Mouse (Mus musculus): ENCODE results near the gene Depdc5. TPM values are rescaled to one million over a fixed set of nuclear protein-coding genes. Genes with fewer than 3 reads are reported as not detected.
"Not testable (repeated sequence)": the region's sequence is repeated elsewhere in the genome, so short reads cannot be mapped to it uniquely, and the experiment has no call there.

Depdc5 gene
- polyA plus RNA-seq, 1 experiment from 2014 or later, result 29.6 TPM

DNA sequence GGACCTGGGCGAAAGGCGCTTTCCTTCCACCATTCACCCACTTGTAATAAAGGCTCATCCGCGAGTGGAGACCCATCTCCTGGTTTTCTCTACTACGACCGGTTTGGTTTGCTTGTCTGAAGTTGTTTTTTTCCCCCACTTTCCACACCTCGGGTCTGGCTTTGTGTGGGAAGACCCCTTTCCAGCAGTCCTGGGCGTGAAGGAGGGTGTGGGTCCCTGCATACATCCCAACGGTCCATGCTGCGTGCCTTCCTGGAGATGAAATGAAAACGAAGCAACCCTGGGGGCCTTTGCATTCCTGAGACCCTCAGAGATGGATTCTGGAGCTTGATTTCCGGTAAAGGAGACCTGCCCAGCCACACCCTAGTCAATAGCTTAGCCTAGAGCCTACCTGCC, 155.9 kb downstream of the Depdc5 start:
- ATAC-seq (ENCODE audit: low read depth), result no peak
- WGBS, result 0% methylated on average over 12 of the region's 12 CpGs
- Histone ChIP-seq H3K4me1 (replicated peaks) (peaks cover 54% of the 10 kb centered on the region), H3K27ac (replicated peaks) (peak overlapping the region; percentile 100), H3K9ac (peak overlapping the region; percentile 98), H3K4me2 (peak overlapping the region; percentile 90), H3K36me3 (peaks cover 19% of the 10 kb centered on the region; the same call in 1 of the 2 replicates), H3K27me3 (no peaks in the 10 kb centered on the region), H3K9me3 (no peaks in the 10 kb centered on the region), H3K4me3 (peak overlapping the region; percentile 72)

DNA sequence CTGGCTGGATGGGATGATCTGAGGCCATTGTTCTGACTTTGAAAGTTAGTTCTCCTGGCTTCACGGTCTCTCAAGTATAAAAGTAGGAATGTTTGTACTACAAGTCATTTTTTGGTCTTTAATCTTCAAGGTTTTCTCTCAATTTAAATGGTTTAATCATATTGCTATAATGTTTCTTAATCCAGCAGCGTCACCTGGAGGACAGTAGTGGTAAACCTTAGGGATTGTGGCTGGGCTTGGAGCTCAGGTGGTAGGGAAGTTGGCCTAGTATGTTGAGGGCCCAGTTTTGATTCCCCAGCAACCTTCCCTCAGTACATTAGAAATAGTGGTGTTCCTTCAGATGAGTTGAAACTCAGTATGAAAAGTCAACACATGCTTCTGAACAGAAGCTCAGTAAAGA, 158.1 kb downstream of the Depdc5 start:
- Histone ChIP-seq H3K9ac (0 out of 2 replicates have a peak overlapping the region, but pooled peaks have one; percentile 26), H3K4me1 (replicated peaks) (peaks cover 62% of the 10 kb centered on the region), H3K36me3 (peaks cover 27% of the 10 kb centered on the region), H3K27ac (replicated peaks) (no peak overlapping the region), H3K4me2 (peak overlapping the region; percentile 90), H3K4me3 (peak overlapping the region; percentile 8; the same call in 1 of the 2 replicates), H3K9me3 (no peaks in the 10 kb centered on the region), H3K27me3 (no peaks in the 10 kb centered on the region)
- WGBS, result 86% methylated on average over 2 of the region's 2 CpGs
- ATAC-seq (ENCODE audit: low read depth), result no peak

DNA sequence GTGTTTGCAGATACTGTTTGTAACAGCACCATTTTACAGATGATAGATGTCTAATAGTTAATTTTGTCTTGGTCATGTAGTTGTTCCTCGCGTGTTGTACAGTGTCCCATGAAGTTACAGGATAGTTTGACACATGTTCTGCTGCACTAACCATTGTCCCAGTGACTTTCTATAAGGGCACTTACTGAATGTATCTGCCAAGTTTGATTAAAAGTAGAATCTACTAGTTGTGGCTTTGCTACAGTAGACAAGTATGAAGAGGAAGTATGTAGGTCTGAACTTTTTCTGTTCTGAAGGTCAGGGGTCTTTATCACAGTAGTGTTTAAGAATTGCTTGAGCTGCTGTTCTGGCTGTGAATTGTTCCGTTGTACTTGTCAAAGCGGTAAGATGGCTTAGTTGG, 159.8 kb downstream of the Depdc5 start:
- no peak for ATAC-seq (ENCODE audit: low read depth)
- WGBS, result 94% methylated on average over 4 of the region's 4 CpGs

DNA sequence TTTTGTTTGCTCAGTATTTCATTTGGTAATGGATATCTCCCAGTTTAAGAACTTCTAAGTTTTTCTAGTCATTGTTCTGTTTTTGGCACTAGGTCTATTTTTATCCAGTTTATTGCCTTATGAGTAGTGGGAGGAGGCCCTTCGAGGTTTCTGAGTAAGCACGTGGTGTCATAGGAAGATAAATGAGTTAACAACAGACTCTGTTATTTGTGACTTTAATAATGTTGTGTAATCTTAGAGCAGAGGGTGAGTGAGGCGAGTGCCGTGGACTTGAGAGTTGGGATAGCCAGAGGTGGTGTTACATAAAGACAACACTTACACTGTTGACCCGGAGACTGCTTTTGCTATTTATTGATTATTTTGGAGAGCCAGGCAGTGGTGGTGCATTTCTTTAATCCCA, 161.0 kb downstream of the Depdc5 start:
- Histone ChIP-seq H3K9me3 (no peaks in the 10 kb centered on the region), H3K27ac (replicated peaks) (no peak overlapping the region), H3K4me2 (no peak overlapping the region), H3K9ac (no peak overlapping the region), H3K4me1 (replicated peaks) (peaks cover 58% of the 10 kb centered on the region), H3K4me3 (no peak overlapping the region), H3K27me3 (no peaks in the 10 kb centered on the region), H3K36me3 (peaks cover 47% of the 10 kb centered on the region)
- ATAC-seq (ENCODE audit: low read depth), result no peak
- 71% methylated on average over 5 of the region's 5 CpGs for WGBS

More for the DNA sequence above, 159.8 kb downstream of the Depdc5 start:
- no peaks in the 10 kb centered on the region for H3K27me3 ChIP-seq
- H3K36me3 ChIP-seq, result peaks cover 37% of the 10 kb centered on the region
- peaks cover 54% of the 10 kb centered on the region for H3K4me1 ChIP-seq (replicated peaks)
- no peaks in the 10 kb centered on the region for H3K9me3 ChIP-seq
- no peak overlapping the region for H3K27ac ChIP-seq (replicated peaks)
- H3K4me2 ChIP-seq, result 0 out of 2 replicates have a peak overlapping the region, but pooled peaks have one; percentile 3
- no peak overlapping the region for H3K4me3 ChIP-seq
- no peak overlapping the region for H3K9ac ChIP-seq

DNA sequence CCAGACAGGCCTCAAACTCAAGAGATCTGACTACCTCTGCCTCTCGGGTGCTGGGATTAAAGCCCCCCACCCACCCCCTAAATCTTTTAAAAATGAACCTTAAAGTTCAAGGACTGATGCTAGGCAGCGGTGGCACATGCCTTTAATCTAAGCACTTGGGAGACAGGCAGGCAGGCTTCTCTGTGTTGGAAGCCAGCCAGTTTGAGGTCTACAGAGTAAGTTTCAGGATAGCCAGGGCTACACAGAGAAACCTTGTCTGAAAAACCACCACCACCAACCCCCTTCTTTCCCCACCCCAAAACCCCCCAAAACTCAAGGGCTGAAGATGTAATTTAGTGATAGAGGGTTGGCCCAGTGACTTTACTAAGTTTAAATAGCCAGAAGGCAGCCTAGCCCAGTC, 165.2 kb downstream of the Depdc5 start:
- 80% methylated on average over 2 of the region's 2 CpGs for WGBS
- H3K4me1 ChIP-seq (replicated peaks), result peaks cover 43% of the 10 kb centered on the region
- H3K36me3 ChIP-seq, result peaks cover 35% of the 10 kb centered on the region
- no peak overlapping the region for H3K4me3 ChIP-seq
- no peak overlapping the region for H3K4me2 ChIP-seq
- no peak for ATAC-seq (ENCODE audit: low read depth)
- H3K9ac ChIP-seq, result no peak overlapping the region
- H3K27me3 ChIP-seq, result no peaks in the 10 kb centered on the region
- H3K27ac ChIP-seq (replicated peaks), result no peak overlapping the region
- H3K9me3 ChIP-seq, result no peaks in the 10 kb centered on the region

DNA sequence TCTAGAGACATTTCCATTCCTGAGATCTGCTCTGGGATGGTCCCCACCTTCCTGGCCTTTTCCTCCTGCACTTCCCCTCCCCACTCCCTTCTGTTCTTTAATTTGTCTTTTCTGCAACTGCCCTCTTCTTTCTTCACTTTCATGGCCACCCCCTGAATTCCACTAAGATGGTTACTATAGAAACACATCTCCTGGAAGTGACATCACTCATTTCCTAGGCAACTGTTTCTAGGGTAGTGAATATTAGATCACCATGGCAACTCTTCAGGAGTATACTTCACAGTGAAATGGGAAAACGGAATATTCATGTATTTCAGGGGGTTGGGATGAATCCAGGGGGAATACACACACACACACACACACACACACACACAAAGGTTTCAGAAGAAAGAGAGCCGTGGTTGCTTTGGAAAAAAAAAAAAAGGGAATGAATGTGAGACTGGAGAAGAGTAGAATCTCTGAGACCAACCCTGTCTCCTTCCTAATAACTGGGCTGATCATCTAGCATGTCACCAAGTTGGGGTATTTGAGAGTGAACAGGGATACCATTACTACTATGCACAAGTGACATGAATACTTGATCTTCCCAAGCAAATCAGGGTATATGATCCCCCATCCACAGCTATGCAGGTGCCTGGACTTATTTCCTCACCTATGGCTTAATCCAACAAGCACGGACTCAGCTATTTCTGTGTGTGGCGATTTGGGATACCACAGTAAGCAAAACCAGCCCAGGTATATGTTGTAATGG, 167.1 kb downstream of the Depdc5 start:
- Histone ChIP-seq H3K4me3 (no peak overlapping the region), H3K4me1 (replicated peaks) (peaks cover 27% of the 10 kb centered on the region), H3K36me3 (peaks cover 26% of the 10 kb centered on the region), H3K4me2 (no peak overlapping the region), H3K9ac (no peak overlapping the region), H3K27ac (replicated peaks) (peak overlapping the region; percentile 56), H3K27me3 (no peaks in the 10 kb centered on the region), H3K9me3 (no peaks in the 10 kb centered on the region)
- peak; percentile 68; the same call in 1 of the 2 replicates for ATAC-seq (ENCODE audit: low read depth)
- 52% methylated on average over 4 of the region's 4 CpGs for WGBS

DNA sequence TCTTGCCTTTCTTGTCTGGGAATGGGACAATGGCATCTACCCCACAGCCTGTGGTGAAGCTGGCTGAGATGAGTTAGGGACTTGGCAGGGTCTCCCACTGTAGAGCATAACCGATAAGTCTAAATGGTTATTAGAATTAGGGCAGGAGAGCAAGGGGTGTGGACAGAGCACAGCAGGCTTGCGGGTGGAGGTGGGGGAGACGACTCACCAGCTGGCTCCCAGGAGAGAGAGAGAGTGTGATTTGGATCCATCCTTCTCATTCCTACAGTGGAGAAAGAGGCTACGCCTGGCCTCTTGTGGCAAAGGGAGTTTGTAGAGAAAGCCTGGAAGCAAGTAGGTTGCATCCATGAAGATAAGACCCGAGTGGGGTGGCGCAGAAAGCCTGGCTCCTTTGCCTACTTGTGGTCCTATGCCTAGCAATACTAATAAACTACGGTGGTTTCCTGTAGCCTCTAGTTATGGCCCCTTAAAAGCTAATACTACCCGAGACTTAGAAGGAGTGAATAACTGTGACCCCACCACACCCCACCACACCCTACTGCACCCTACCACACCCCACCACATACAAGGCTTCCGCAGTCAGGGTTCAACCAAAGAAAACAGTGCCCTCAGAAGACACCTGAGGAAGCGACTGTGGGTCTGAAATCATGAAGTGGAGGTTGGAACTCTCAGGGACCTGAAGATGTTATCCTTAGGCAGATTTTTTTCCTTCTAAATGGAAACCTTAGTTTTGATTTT, 168.7 kb downstream of the Depdc5 start:
- Histone ChIP-seq H3K4me2 (no peak overlapping the region), H3K9ac (no peak overlapping the region), H3K27me3 (no peaks in the 10 kb centered on the region), H3K4me1 (replicated peaks) (peaks cover 27% of the 10 kb centered on the region), H3K4me3 (no peak overlapping the region), H3K36me3 (peaks cover 16% of the 10 kb centered on the region), H3K27ac (replicated peaks) (no peak overlapping the region), H3K9me3 (no peaks in the 10 kb centered on the region)
- ATAC-seq (ENCODE audit: low read depth), result no peak
- 87% methylated on average over 10 of the region's 10 CpGs for WGBS

DNA sequence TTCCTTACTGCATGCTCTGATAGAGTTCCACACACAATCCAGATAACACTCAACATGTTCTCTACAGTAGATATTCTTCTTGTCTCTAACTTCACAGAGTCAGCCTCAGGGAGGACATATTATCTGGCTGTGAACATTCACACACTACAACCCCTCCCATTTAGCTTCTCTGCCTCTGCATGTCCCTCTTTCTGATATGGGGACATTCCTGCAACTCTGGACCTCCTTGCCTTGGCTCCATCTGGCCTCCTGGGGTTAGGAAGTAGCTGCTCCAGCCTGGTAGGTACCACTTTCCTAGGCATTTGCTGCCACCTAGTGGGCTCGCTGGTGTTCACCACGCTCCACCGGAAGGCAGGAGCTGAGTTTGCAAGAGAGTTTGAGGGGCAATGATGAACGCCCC, 169.6 kb downstream of the Depdc5 start:
- no peak overlapping the region for H3K4me2 ChIP-seq
- H3K9me3 ChIP-seq, result no peaks in the 10 kb centered on the region
- H3K9ac ChIP-seq, result no peak overlapping the region
- H3K4me3 ChIP-seq, result no peak overlapping the region
- no peak overlapping the region for H3K27ac ChIP-seq (replicated peaks)
- peaks cover 12% of the 10 kb centered on the region for H3K36me3 ChIP-seq
- 1% methylated on average over 4 of the region's 4 CpGs for WGBS
- peak; percentile 42 for ATAC-seq (ENCODE audit: low read depth)
- H3K27me3 ChIP-seq, result no peaks in the 10 kb centered on the region
- H3K4me1 ChIP-seq (replicated peaks), result peaks cover 27% of the 10 kb centered on the region

DNA sequence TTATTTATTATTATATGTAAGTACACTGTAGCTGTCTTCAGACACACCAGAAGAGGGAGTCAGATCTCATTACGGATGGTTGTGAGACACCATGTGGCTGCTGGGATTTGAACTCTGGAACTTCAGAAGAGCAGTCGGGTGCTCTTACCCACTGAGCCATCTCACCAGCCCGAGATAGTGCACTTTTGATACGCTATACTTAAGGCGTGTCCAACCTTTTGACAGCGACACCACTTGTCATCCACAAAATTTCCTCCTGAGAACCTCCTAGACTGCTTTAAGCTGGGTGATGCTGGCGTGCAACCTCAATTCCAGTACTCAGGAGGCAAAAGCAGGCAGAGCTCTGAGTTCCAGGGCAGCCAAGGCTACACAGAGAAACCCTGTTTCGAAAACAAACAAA, 170.1 kb downstream of the Depdc5 start:
- ATAC-seq (ENCODE audit: low read depth); H3K4me2 ChIP-seq; H3K4me3 ChIP-seq; H3K9me3 ChIP-seq; H3K27ac ChIP-seq (replicated peaks); H3K9ac ChIP-seq; H3K36me3 ChIP-seq; H3K27me3 ChIP-seq: not testable (repeated sequence)
- H3K4me1 ChIP-seq (replicated peaks), result peaks cover 27% of the 10 kb centered on the region
- 44% methylated on average over 8 of the region's 8 CpGs for WGBS

DNA sequence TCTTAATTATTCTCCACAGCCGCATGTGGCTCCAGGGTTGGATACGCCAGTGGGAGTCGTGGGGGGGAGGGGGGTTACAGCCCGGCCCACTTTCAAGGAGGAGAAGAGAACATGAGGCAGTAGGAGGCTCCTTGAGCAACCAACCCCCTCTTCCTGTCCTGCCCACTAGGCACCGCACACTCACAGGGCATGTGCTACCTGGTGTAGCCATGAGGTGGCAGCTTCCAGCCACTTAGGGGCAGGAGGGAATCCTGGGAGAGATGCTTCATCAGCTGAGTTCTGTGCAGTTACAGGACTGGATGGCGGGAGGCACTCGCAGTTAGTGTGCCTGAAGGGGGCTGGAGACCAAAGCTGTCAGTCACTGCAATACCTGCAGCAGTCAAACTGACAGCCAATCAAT, 170.6 kb downstream of the Depdc5 start:
- WGBS, result 17% methylated on average over 7 of the region's 7 CpGs
- no peak for ATAC-seq (ENCODE audit: low read depth)

DNA sequence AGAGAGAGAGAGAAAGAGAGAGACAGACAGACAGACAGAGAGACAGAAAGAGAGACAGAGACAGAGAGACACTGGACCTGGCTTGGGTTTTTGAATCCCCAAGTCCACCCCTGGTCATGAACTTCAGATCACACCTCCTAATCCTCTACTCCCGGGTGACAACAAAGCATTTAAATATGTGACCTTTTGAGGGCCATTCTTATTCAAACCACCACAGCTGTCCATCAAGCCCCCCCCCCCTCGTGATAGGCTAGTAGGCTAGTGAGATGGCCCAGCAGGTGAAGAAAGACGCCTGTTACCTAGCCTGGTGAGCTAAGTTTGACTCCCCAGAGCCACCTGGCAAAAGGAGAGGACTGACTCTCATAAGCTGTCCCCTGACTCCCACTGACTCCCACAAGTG, 171.4 kb downstream of the Depdc5 start:
- WGBS, result 25% methylated on average over 3 of the region's 3 CpGs
- Histone ChIP-seq H3K4me1 (replicated peaks) (peaks cover 22% of the 10 kb centered on the region), H3K27me3 (no peaks in the 10 kb centered on the region), H3K9me3 (no peaks in the 10 kb centered on the region), H3K27ac (replicated peaks) (no peak overlapping the region), H3K9ac (no peak overlapping the region), H3K4me3 (no peak overlapping the region), H3K36me3 (no peaks in the 10 kb centered on the region), H3K4me2 (no peak overlapping the region)
- no peak for ATAC-seq (ENCODE audit: low read depth)

More for the DNA sequence above, 170.6 kb downstream of the Depdc5 start:
- peaks cover 2% of the 10 kb centered on the region; the same call in 1 of the 2 replicates for H3K36me3 ChIP-seq
- no peak overlapping the region for H3K27ac ChIP-seq (replicated peaks)
- H3K4me3 ChIP-seq, result no peak overlapping the region
- H3K4me1 ChIP-seq (replicated peaks), result peaks cover 26% of the 10 kb centered on the region
- H3K4me2 ChIP-seq, result no peak overlapping the region
- no peaks in the 10 kb centered on the region for H3K27me3 ChIP-seq
- no peaks in the 10 kb centered on the region for H3K9me3 ChIP-seq
- no peak overlapping the region for H3K9ac ChIP-seq

Measured in neural tube, embryonic 13.5 days (tissue).